Mouse (Mus musculus) brain, embryonic 14.5 days (tissue): ENCODE results near the gene Msrb2.

ENCODE experiments used
- CTCF ChIP-seq: fragments of 200-500 bp; IDR thresholded peaks from 2 replicates; pipeline ENCODE4 v1.5.1; 2012; ENCODE audit warnings: inconsistent platforms, mild to moderate bottlenecking, moderate library complexity, borderline replicate concordance; ENCODE audit not compliant: insufficient read depth, insufficient read length; ENCODE audit errors: extremely low read depth
- POLR2A ChIP-seq: fragments of 200-500 bp; IDR thresholded peaks from 2 replicates; pipeline ENCODE4 v1.6.1; 2012; ENCODE audit warnings: mild to moderate bottlenecking, inconsistent platforms, borderline replicate concordance; ENCODE audit not compliant: poor library complexity, insufficient read depth, insufficient read length, severe bottlenecking; ENCODE audit errors: extremely low read depth

DNA sequence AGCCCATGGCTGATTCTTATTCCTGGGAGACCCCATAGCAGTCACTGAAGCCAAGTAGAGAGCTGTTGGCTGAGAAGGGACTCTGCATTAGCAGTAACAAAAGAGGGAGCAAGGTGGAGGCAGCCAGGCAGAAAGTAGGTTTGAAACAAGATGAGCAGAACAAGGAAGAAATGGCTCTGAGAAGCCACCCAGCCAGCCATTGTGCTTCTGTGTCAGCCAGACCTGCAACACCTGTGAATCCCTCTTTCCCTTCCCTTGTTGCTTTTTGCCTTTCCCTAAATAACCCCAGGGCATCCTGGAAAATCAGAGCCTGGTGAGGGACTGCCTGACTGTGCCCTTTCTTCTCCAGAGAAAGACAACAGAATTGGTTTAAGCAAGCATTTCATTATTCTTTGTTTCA lies 51.0 kb downstream of the Msrb2 start:
- TF ChIP-seq CTCF (no peak), POLR2A (no peak)
